Mouse (Mus musculus) cerebellum, adult 2 months (tissue): ENCODE measurements at regions not wholly inside any gene's neighbourhood (a gene's known extent, or its start where the extent isn't known, plus 50 kb on each side); places are given as distances from the start of the nearest gene placed in this dataset.

Experiments
- DNase-seq, 2 experiments: peaks; one replicate each; pipeline ENCODE4 v3.0.0; 2021
- H3K27ac ChIP-seq: fragments of 200-500 bp; 2 replicates; pipeline ENCODE4 v1.5.1; 2012; ENCODE audit warnings: low read length, control low read depth, inconsistent platforms; ENCODE audit not compliant: insufficient read depth
- H3K27me3 ChIP-seq: fragments of 200-500 bp; 2 replicates; pipeline ENCODE4 v1.6.1; 2012; ENCODE audit warnings: inconsistent platforms, mild to moderate bottlenecking, low read length, moderate library complexity; ENCODE audit not compliant: control insufficient read depth, insufficient read depth
- H3K4me1 ChIP-seq: fragments of 200-500 bp; 2 replicates; pipeline ENCODE4 v1.6.1; 2011; ENCODE audit warnings: low read length; ENCODE audit not compliant: control insufficient read depth, insufficient read depth
- H3K4me3 ChIP-seq: fragments of 200-500 bp; replicated peaks from 2 replicates; pipeline ENCODE3; 2011; ENCODE audit warnings: mild to moderate bottlenecking, low read depth, low read length, control low read depth; ENCODE audit not compliant: insufficient read depth
- CTCF ChIP-seq: fragments of 200-500 bp; IDR thresholded peaks from 2 replicates; pipeline ENCODE4 v1.5.1; 2011; ENCODE audit warnings: low read depth, mild to moderate bottlenecking, control low read depth, low read length, moderate library complexity, borderline replicate concordance; ENCODE audit not compliant: insufficient read depth
- POLR2A ChIP-seq: fragments of 200-500 bp; IDR thresholded peaks from 2 replicates; pipeline ENCODE4 v1.6.1; 2011; ENCODE audit warnings: low read length, control low read depth, borderline replicate concordance; ENCODE audit not compliant: insufficient read depth
- WGBS: fragments of 180-500 bp; shearing (Covaris S2); methylation state at CpG from one replicate; pipeline ENCODE4 v1.1.7; 2018; 5-methylcytosine and 5-hydroxymethylcytosine counted together

DNA sequence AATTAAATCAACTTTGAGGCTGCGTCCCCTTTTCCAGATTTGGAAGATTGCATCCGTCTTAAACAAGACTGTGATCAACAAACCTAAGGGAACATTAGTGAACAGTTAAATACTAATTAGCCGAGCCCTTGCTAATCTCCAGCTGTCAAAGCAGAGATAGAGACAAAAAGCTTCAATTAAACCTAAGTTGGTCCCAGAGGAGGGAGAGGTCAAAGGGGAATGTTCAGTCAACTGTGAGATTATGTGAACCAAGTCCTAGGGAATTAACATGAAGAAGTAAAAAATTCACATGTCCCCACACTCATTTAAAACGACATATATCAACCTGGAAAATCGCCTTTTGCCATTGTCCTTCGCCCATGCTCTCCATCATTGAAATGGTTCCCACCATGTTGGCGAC, 59.7 kb upstream of the Tbx20 start:
- TF ChIP-seq CTCF = no peak
- no peak for TF ChIP-seq POLR2A
- Histone ChIP-seq H3K27ac (no peak overlapping the region), H3K27me3 (no peaks in the 10 kb centered on the region), H3K4me1 (no peaks in the 10 kb centered on the region), H3K4me3 (no peak overlapping the region)
- 65% methylated on average over 7 of the region's 7 CpGs for WGBS
- DNase-seq = no peak

DNA sequence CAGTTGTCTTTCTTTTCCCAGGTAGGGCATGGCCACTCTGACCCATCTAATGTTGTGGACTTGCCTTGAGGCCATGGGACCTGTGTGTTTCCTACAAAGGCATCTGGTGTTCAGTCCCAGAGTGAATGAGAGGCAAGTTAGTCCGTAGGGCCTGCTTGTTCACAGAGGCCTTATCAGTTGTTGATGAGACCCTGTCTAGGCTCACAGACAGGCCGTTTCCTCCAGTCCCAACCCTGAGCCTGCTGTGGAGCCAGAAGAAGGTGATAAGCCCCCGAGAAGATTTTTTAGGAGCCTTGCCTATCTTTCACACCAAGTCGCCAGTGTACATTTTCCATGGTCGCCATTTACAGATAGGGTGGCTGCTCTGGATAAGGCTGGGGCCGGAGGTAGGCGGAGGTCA, 74.1 kb upstream of the Tbx20 start:
- DNase-seq = no peak
- Histone ChIP-seq H3K4me1 (no peaks in the 10 kb centered on the region), H3K4me3 (no peak overlapping the region), H3K27ac (no peak overlapping the region), H3K27me3 (no peaks in the 10 kb centered on the region)
- no peak for TF ChIP-seq POLR2A
- no peak for TF ChIP-seq CTCF
- WGBS = 91% methylated on average over 7 of the region's 7 CpGs

DNA sequence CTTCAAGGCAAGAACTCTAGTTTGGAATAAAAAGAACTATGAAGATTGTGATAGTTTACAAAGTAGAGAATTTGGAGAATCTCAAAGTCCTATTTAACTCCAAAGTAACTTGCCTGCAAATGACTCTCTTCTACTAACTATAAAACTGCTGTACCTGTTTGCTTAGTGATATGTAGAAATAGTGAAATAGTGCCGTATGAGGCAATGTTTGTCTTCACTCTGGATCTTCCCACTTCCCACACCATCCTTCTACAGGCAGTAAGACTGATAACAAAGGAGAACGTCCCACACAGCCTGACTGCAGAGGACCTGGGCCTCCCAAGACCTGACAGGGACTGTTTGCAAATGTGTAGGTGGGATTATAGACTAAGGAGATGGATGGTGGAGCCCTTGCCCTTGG, 85.4 kb upstream of the Tbx20 start:
- Histone ChIP-seq H3K27me3 (no peaks in the 10 kb centered on the region), H3K4me1 (no peaks in the 10 kb centered on the region), H3K4me3 (no peak overlapping the region), H3K27ac (no peak overlapping the region)
- TF ChIP-seq POLR2A (no peak), CTCF (no peak)
- no peak for DNase-seq
- 87% methylated on average over 2 of the region's 2 CpGs for WGBS

DNA sequence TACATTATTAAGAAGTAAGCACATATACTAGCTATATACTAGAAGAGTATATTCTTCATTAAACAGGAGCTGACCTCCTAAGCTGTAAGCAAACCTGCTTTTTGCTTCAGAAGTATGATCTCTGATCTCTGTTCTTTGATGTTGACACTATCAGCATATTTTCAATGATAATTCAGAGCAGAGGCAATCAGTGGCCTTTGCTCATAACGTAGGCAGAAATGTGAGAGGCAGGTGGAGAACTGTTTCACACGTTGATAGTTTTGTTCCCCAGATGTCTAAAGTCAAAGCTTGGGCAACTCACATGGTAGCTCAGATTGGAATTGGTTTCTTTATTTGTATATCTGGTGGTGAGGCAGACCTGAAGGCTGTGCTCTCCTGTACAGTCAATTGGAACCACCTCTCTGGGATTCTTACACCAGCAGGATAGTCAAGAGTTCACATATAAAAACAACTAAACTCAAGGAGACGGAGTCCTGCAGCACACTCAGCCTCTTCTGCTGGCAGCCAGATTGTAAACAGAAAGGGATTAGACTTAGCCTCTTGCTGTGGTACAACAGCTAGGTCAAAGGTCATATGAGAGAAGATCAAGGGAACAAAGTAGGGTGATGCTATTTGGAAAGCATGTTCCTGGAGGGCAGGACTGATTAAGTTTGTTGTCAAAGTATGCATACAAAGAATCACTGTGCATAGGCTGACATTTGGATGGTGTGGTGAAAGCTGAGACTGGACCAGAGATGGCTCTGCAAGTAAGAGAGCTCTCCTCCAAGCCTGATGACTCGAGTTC, 92.5 kb upstream of the Tbx20 start:
- H3K27ac ChIP-seq = no peak overlapping the region
- no peaks in the 10 kb centered on the region for H3K4me1 ChIP-seq
- DNase-seq = no peak
- H3K4me3 ChIP-seq = no peak overlapping the region
- no peaks in the 10 kb centered on the region; the same call in 1 of the 2 replicates for H3K27me3 ChIP-seq
- WGBS = 69% methylated on average over 4 of the region's 4 CpGs
- no peak for TF ChIP-seq CTCF
- no peak for TF ChIP-seq POLR2A

DNA sequence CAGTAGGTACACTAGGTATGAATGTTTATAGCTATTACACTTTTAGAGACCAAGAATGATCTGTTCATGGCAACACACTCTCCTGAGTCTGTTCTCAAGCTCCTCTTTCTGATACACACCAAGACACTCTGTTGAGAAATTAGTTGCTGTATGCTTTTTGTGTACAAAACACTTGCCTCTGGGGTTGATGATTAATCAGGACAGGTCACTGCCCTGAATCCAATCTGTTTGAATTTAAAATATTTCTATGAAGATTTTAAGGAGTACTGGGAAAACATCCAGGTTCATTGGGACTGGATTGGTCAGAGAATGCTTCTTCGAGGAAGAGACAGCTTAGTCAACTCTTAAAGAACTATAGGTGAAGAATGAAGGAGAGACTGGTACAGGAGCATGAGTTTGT, 94.6 kb upstream of the Tbx20 start:
- no peak for DNase-seq
- no peaks in the 10 kb centered on the region; the same call in 1 of the 2 replicates for H3K27me3 ChIP-seq
- no peak for TF ChIP-seq POLR2A
- TF ChIP-seq CTCF = no peak
- no peak overlapping the region for H3K4me3 ChIP-seq
- H3K27ac ChIP-seq = no peak overlapping the region
- no peaks in the 10 kb centered on the region for H3K4me1 ChIP-seq
- 83% methylated on average over 1 of the region's 1 CpGs for WGBS

DNA sequence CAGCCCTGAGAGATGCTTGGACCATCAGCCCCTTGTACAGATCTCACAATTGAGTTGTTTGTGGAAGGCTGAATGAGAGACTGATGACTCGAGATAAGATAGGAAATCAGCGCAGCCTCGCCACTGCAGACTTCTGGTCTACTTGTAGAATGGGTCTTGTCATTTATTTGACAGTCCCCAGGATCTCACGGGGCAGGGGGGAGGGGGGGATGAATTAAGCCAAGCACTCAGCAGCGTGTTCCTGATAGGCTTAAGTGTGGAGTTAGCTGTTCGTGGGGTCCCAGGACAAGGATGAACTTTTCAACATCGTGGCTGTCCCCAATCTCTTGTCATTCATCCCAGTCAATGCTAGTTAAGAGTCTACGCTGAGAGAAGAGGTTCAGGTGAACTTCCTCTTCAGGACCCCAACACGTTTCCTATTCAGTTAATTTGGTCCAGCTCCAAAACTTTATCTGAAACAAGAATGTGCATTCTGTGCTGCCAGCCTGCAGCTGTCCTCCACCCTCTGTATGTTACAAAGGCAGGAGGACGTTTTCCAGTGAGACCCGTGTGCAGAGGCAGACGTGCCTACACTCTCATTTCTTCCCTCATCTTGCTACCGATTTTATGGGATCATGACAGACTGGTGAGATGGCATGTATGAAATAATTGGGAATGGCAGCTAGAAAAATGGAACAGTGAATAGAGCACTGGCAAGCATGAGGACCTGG, 100.5 kb upstream of the Tbx20 start:
- WGBS = 65% methylated on average over 13 of the region's 13 CpGs
- H3K27me3 ChIP-seq = no peaks in the 10 kb centered on the region; the same call in 1 of the 2 replicates
- no peak for DNase-seq
- no peaks in the 10 kb centered on the region for H3K4me1 ChIP-seq
- no peak overlapping the region for H3K27ac ChIP-seq
- no peak for TF ChIP-seq POLR2A
- no peak for TF ChIP-seq CTCF
- no peak overlapping the region for H3K4me3 ChIP-seq

DNA sequence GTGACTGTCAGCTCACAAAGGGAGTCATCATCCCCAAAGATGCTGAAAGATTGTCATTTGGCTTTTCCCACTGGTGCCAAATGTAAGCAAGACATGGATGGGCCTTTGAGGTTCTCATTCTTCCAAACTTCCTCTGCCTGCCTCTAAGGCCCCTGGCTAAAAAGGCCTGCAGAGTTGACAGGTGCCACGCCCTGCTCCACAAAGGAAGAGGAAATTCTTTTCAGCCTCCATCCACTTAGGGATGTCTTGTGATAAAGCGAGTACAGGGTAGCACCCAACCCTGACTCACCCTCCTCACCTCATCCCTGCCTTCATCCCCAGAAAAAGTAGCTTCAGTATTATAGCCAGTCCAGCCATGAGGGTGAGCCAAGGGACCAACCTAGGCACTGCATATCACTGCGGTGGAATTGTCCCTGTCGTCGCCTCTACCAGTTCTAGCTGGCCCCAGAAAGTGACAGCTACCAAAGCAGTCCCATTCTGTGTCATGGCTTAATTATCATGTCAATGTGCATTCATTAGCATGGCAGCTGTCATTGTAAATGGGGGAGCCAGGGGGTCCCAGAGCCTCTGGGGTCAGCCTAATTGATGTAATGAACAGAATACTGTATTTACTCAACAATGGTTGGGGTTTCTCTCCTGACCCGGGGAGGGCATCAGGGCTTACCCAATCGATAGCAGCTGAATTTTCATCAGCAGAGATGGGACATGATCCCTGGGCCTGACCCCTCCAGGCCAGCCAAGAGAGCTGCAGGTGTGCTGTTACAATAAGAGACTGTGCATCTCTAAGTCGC, 104.5 kb upstream of the Tbx20 start:
- WGBS = 22% methylated on average over 8 of the region's 8 CpGs
- no peaks in the 10 kb centered on the region for H3K4me1 ChIP-seq
- H3K27me3 ChIP-seq = no peaks in the 10 kb centered on the region
- DNase-seq = no peak
- no peak overlapping the region for H3K27ac ChIP-seq
- no peak overlapping the region for H3K4me3 ChIP-seq
- TF ChIP-seq CTCF = no peak
- no peak for TF ChIP-seq POLR2A

DNA sequence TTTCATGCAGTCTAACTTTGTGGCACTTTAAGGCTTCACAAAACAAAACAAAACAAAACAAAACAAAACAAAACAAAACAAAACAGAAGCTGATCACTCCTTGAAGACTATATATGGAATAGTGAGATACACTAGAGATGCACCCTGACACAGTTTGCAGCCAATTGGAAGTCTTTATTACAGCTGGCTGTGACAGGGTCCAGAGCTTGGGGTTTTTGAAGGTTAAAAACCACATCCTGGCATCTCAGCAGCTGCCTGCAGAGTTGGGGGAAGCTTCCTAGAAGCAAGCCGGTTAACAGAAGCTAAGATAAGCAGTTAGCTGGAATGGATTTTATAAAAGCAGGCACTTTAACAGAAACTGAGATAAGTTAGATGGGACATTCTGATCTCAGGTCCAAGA, 105.6 kb upstream of the Tbx20 start:
- Histone ChIP-seq H3K4me3 (no peak overlapping the region), H3K4me1 (no peaks in the 10 kb centered on the region), H3K27me3 (no peaks in the 10 kb centered on the region), H3K27ac (no peak overlapping the region)
- TF ChIP-seq POLR2A = no peak
- TF ChIP-seq CTCF = no peak
- 47% methylated on average over 1 of the region's 1 CpGs for WGBS
- no peak for DNase-seq
